Mouse (Mus musculus): ENCODE data around the gene Fiz1. TPM values are rescaled to one million over a fixed set of nuclear protein-coding genes. Genes with fewer than 3 reads are reported as not detected.

The Fiz1 gene
- 10 to 100 TPM; 18.9 to 25.7 (median 23.3) TPM for total RNA-seq (2022)

- DNase-seq, result peak; percentile 92
Measured at GRCm38 (mm10) chr7:5014251-5015117, at the start of gene Fiz1, which contains the start of gene Zfp524. TSS of gene Fiz1 (minus strand) at chr7:5014697. TSS of gene Zfp524 (plus strand) at chr7:5014415.

DNA sequence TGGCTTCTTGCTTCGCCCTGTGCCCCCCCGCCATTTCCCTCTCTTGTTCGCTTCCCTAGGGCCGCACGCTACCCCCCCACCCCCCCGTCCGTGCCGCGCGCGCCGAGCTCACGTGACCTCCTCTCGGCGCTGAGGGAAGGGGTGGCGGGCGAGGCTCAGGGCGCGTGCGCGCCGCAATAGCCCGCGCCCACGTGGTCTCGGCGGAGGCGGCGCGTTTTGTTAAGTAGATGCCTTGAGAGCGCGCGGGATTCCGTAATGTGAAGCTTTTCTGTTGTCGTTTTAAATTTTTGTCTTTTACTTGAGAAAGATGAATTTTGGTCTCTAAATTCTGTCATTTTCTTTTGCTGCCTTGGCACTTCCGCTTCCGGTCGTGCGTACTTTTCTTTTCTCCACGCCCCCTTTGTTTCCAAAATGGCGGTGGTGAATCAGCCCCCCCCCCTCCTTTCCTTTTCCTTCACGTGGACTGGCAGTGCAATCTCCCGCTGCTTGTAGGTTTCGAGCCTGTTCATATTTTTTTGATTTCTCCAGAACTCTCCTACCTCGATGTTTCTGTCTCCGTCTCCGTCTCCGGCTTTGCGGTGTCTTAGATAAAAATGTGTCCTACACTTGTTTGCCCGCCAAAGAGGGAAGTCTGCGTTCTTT is 48.0 kb upstream of the Fiz1 start:
- DNase-seq, result no peak

DNA sequence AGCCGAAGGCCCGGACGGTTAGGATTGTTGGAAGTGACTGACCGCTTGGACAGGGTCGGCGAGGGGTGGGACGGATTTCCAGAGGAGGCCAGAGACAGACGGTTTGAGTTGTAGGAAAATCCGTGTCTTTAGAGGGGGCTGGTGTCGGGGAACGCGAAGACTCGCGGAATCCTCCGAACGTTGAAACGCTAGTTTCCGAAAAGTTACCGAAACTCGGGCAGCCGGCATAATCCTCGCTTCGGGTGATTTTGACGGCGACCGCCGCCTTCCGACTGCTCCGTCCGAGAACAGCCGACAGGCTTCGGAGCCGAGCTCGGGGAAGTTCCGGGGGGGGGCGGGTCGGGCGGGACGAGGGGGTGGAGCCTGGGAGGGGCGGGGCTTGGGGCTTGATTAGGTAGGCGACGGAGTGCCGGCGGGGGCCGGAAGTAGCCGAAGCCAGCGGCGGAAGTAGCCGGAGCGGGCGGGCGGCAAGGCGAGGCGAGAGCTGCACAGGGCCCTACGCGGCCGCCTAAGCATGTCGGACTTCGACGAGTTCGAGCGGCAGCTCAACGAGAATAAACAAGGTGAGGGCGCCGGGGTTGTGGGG is 47.4 kb upstream of the Fiz1 start, which contains the start of gene U2af2:
TSS of gene U2af2 (plus strand) at position 370 of the 586 bp plus-strand sequence.
- peak; percentile 90 for DNase-seq

GRCm38 (mm10) chr7:5060944-5061773 is 46.7 kb upstream of the Fiz1 start:
- peak; percentile 97 for DNase-seq

- DNase-seq, result peak; percentile 82
Measured at GRCm38 (mm10) chr7:5060239-5060731, 45.8 kb upstream of the Fiz1 start.

GRCm38 (mm10) chr7:5059421-5059820 is 44.9 kb upstream of the Fiz1 start:
- no peak for DNase-seq

- DNase-seq, result no peak
Measured at GRCm38 (mm10) chr7:5058631-5059030, 44.1 kb upstream of the Fiz1 start.

DNA sequence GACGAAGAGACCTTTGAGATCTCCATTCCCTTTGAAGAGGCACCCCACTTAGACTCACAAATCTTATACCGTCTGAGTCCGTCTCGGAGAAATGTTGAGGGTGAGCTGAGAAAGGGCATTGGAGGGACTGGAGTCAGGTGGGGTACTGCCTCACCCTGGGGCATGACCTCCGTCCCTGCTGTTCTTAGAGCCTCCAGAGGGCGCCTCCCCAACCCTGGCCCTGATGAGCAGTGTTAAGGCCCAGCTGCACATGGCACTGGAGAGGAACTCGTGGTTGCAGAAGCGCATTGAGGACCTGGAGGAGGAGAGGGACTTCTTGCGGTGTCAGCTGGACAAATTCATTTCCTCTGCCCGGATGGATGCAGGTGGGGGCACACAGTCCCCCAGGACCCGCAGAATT is 43.3 kb upstream of the Fiz1 start:
- DNase-seq, result no peak

- no peak for DNase-seq
Measured at GRCm38 (mm10) chr7:5057381-5057780, 42.9 kb upstream of the Fiz1 start.

DNA sequence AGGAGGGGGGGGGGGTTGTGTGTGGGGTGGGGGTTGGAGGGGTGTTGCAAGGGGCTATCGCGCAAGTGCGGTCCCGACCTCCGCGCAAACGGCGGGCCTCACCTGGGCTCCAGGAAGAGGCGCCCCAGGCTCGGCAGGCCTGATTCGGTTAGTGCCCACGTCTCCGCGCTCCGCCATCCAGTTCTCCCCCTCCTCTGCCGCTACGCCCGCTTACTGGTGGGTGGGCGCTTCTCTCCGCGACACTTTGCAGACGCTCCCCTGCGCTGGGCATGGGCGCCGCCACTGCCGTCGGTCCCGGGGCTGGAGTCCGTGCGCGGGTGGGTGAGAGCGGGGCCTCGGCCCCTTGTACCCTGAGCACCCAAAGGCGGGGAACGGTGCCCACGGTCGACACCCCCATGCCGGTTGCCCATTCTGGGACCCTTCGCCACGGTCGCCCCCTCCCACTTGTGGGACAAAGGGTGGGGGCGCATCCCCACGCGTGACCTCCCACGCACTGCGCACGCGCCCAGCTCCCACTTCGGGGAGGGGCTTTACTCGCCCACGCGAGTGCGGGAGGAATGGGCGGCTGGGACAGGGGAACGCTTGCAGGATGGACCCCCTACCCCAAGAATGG is 42.3 kb upstream of the Fiz1 start:
- no peak for DNase-seq

DNA sequence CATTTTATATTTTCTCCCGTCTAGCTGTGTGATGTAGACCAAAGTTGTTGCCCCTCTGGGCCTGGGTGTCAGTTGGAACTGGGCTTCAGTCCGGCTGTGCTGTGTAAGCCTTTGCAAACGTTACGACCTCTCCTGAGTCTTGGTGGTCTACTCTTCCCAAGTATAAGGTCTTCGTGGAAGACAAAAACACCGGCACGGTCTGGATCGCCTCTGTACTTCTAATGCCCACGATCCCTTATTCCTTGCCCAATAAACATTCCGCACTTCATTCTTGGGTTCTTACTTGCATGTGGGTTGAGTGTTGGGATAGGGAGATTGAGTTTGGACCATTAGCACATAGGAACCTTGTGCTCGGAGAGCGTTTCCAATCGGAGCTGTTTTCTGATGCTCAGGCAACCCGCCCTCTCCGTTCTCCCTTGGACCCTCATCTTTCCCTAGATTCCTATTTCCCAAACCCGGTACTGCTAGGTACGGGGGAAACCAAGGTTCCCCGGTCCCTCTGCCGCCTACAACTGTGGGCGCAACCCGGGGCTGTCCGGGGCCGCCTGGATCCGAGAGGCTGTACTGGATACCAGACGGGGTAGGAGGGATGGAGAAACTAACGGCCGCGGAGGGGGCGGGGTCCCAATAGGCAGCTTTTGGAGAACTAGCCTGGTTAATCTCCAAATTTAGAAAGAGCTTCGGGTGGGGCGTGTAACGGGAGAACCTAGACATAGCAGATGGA is 39.1 kb upstream of the Fiz1 start:
- no peak for DNase-seq

DNA sequence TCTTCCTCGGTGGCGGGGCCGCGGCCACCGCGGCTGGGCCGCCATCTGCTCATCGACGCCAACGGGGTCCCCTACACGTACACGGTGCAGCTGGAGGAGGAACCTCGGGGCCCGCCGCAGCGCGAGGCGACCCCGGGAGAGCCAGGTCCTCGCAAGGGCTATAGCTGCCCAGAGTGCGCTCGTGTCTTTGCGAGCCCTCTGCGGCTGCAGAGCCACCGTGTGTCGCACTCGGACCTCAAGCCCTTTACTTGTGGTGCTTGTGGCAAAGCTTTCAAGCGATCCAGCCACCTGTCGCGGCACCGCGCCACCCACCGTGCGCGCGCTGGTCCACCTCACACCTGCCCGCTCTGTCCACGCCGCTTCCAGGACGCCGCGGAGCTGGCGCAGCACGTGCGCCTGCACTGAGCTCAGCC is 38.4 kb upstream of the Fiz1 start:
- no peak for DNase-seq

DNA sequence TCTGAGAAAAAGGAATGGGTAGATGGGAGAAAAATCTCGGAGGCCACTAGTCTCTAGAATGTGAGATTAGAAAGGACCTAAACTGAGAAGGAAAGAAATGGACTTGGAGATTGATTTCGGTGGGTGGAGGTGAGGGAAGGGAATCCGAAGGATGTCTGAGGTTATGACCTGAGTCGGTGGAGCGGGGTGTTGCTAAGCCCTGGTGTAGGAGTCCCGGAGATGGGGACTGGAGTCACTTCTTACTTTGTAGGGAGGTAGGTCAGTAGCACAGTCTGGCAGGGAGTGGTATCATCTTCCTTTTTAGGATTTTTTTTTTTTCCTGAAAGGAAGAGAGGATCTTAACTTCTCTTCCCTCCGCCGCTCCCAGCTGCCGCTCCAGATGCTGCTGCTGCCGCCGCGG is 37.9 kb upstream of the Fiz1 start:
- no peak for DNase-seq

DNA sequence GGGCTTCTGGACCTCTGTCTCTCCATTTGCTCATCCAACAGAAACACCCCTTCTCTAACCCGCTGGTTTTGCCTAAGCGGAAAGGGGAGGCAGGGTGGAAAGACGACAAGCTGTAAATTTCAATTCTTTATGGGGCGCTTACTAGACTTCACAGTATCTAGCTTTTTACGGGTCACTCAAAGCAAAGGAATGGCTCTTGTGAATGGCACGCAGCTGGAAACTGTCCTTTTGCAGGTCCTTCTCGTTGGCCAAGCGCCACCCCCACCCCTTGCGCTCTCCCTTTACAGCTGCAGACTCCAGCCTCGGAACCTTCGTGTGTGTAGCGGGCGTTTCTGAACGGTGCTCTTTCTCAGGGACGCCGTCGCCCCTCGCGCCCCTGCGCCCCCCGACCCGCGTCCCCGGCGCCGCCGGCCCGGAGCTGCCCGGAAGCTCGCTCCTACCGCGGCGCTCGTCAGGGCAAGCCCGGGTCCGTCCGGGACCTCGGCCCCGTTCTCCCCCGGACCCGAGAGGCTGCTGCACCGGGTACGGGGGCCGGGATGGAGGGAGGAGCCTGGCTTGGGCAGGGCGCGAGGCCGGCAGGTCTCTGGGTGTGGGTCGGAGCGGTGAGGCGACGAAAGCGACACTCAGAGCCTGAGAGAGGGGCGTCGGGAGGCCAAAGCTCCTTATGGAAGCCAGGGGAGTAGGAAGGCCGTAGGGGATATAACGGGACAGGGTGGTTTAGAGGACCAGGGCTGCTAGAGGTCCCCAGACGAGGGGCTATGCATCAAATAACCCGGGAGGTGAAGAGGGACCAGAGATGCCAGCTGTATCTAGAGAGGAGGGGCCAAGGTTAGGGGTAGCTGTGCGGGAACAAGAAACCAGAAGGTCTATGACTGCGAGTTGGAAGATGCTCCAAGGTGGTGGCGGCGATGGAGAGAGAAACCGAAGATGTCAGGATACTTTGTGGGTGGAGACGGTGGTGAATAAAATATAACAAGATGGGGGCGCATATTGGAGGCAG is 37.0 kb upstream of the Fiz1 start, which contains the start of gene Zfp580:
TSS of gene Zfp580 (plus strand) at position 346 of the 1,000 bp plus-strand sequence.
- DNase-seq, result peak; percentile 56

DNA sequence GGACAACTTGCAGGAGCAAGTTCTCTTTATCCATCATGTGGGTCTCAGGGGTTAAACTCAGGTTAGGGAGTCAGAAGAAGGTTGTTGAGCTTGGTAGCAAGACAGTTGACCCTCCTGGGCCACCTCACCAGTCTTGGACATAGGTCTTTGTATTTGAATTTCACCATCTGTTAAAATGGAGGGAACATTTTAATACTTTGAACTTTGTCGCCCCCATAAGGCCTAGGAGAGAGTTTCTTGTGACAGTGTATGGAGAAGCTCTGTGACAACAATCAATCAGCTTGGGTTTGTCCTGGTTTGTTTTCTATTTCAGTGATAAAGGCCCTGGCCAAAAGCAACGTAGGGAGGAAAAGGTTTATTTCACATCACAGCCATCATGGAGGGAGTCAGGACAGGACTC is 32.8 kb upstream of the Fiz1 start:
- no peak for DNase-seq

DNA sequence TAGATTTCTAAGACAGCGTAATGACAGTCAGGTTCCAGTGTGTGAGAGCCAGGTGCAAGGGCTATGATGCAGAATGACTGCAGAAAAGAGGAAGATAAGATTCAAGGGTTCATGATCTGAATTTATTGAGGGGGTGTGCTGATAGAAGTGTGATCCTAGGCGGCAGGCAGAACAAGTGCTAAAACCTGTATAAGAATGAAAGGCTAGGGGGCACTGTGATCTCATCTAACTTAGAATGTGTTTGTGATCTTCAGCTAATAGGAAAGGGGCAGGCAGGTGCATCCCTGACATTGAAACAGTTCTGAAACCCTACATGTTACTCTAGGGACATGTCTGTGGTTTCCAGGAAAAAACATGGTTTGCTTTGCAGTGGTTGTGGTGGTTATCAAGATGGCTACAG is 31.6 kb upstream of the Fiz1 start:
- DNase-seq, result no peak

DNA sequence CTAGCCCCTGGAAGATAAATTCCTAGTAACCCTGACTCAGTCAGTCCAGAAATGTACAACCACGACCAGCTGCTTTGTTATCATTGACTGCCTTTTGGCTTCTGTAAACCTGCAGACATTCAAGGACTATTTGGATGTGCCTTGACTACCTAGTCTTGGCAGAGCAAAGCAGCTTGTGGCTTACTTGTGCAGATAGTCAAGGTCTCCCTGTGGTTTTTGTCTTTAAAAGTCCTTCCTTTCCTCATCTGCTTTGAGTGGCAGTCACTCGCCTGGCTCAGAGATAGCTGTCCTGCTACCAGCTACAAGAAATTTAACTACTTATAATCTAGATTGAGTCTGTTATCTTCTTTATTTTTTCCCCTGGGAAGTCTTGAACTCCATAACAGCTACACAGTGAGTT is 30.5 kb upstream of the Fiz1 start:
- DNase-seq, result no peak

DNA sequence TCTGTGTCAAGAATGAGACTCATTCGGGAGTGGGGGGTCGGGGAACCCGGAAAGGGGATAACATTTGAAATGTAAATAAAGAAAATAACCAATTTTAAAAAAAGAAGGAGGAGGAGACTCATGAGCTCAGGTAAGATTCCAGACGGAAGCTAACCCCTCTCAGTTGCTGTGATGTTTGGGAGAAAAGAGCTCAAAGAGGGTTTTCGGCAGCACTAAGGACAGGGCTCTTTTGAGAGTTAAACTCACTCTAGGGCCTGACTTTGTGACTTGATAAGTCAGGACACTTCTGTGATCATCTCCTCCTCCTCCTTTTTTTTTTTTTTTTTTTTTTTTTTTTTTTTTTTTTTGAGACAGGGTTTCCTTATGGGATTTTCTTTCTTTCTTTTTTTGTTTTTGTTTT is 24.4 kb upstream of the Fiz1 start:
- DNase-seq, result no peak

DNA sequence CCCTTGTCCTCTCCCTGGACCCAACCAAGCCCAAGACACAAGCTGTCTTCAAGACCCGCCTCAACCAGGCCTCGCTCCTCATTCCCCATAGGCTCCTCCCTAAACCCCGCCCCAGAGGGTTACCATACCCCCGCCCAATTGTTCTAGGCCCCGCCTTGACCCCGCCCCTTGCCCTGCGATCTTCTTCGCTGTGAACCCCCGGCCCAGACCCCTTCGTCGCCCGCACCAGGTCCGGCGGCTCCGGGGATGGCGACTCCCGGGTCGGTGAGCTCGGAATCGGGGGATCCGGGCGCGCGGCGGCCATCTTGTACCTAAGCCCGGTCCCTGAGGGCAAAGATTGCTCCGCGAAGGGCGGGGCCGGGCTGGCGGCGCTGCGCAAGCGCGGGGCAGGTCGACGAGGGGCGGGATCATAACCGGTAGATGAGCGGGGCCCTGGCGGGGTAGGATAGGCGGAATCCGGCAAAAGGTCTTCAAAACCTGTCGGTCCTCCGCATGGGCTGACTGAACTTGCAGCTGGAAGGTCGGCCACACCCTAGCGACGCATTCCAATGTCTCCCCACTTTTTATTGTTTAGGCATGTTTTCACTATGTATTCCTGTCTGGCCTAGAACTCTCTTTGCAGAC is 23.7 kb upstream of the Fiz1 start, which contains the start of gene Zfp784:
TSS of gene Zfp784 (minus strand) at position 338 of the 624 bp plus-strand sequence.
- DNase-seq, result peak; percentile 91

All from adrenal gland, adult 8-10 months (tissue).